Mouse (Mus musculus) CD4-positive, CD25-positive, alpha-beta regulatory T cell (primary cell): ENCODE data around the gene Gm49361. TPM values are rescaled to one million over a fixed set of nuclear protein-coding genes. Genes with fewer than 3 reads are reported as not detected.

Experiments
- polyA plus RNA-seq: library from polyadenylated mRNA; unstranded; fragments of 100-300 nt; shearing (Covaris generic); gene quantifications from one replicate; pipeline ENCODE4 v1.2.1, GENCODE M21; 2017

Gene Gm49361
- polyA plus RNA-seq: not detected

GRCm38 (mm10) chr14:57746001-57746771 is at the start of gene Gm49361:
TSS of gene Gm49361 (minus strand) at chr14:57746103.

GRCm38 (mm10) chr14:57758237-57758636 is 12.3 kb upstream of the Gm49361 start, which contains the start of gene Lats2:
TSS of gene Lats2 (minus strand) at chr14:57758388.

GRCm38 (mm10) chr14:57664822-57665627 is 80.9 kb downstream of the Gm49361 start, which contains the start of gene Xpo4:
TSS of gene Xpo4 (minus strand) at chr14:57665430.

Other genes with a start within 250 kb of the Gm49361 start
- gene Il17d, start 221.3 kb downstream of the Gm49361 start, polyA plus RNA-seq: not detected
- 141 TPM for gene Eef1akmt1, start 174.5 kb downstream of the Gm49361 start, polyA plus RNA-seq
- gene Xpo4, start 80.7 kb downstream of the Gm49361 start, polyA plus RNA-seq: 42.9 TPM
- 66.3 TPM for gene Lats2, start 12.3 kb upstream of the Gm49361 start, polyA plus RNA-seq
- 210 TPM for gene Sap18, start 52.1 kb upstream of the Gm49361 start, polyA plus RNA-seq
- gene Ska3, start 80.1 kb upstream of the Gm49361 start, polyA plus RNA-seq: 1.2 TPM
- 141 TPM for gene Mrpl57, start 80.1 kb upstream of the Gm49361 start, polyA plus RNA-seq
- gene Zdhhc20, start 144.2 kb upstream of the Gm49361 start, polyA plus RNA-seq: 232 TPM